In genomic region chr8:105306146-105306691, GRCm38 (mm10) we compare ENCODE assay signal across 8 mouse cellular contexts. TPM values are rescaled to one million over a fixed set of nuclear protein-coding genes. Genes with fewer than 3 reads are reported as not detected.
A peak's percentile ranks its signal among the peaks of the same experiment; 100 is the strongest.
DNase-seq lines count a peak whose midpoint lies in the region; ATAC-seq and TF ChIP-seq lines count a peak whose summit lies in the region.

No protein-coding gene starts in this region.

- H3K4me2 ChIP-seq in forebrain, postnatal 0 days (ENCODE audit: low read depth), result peak overlapping the region; percentile 26; the same call in 1 of the 2 replicates
- peak overlapping the region; percentile 52 for H3K4me2 ChIP-seq in liver, embryonic 14.5 days (ENCODE audit: low read depth)

- H3K27me3 ChIP-seq in heart, embryonic 10.5 days (ENCODE audit: insufficient read depth, poor library complexity, severe bottlenecking), result no peaks in the 10 kb centered on the region
- no peaks in the 10 kb centered on the region for H3K27me3 ChIP-seq in ES-Bruce4 (ENCODE audit: control insufficient read depth, insufficient read depth, low read length, poor library complexity, severe bottlenecking)
- H3K27me3 ChIP-seq in forebrain, postnatal 0 days (ENCODE audit: insufficient read depth, low read length), result no peaks in the 10 kb centered on the region
- no peaks in the 10 kb centered on the region for H3K27me3 ChIP-seq in liver, embryonic 14.5 days (ENCODE audit: control insufficient read depth, insufficient read depth, low read length)

- peak overlapping the region; percentile 61 for H3K4me3 ChIP-seq in heart, embryonic 10.5 days
- H3K4me3 ChIP-seq in ES-Bruce4 (ENCODE audit: low read depth, low read length), result peak overlapping the region; percentile 78
- H3K4me3 ChIP-seq in forebrain, postnatal 0 days (ENCODE audit: low read depth, low read length), result no peak overlapping the region
- peak overlapping the region in 1 of 2 experiments; percentile 39; a peak in 1 of 4 replicates for H3K4me3 ChIP-seq in liver, embryonic 14.5 days (ENCODE audit: insufficient read depth in 1 of 2, low read depth in 2 of 2, low read length in 2 of 2)

- H3K4me1 ChIP-seq in heart, embryonic 10.5 days, result peaks cover 42% of the 10 kb centered on the region
- H3K4me1 ChIP-seq in ES-Bruce4 (ENCODE audit: control insufficient read depth, insufficient read depth, low read length), result peaks cover 3% of the 10 kb centered on the region
- H3K4me1 ChIP-seq in forebrain, postnatal 0 days (ENCODE audit: insufficient read depth), result peaks cover 4% of the 10 kb centered on the region; the same call in 1 of the 2 replicates
- H3K4me1 ChIP-seq in liver, embryonic 14.5 days (replicated peaks; ENCODE audit: control insufficient read depth in 2 of 2, insufficient read depth in 2 of 2, low read length in 1 of 2), result peaks cover 20 to 41% of the 10 kb centered on the region in 2 experiments

- no peak for DNase-seq in heart, embryonic 10.5 days (ENCODE audit: low spot score)
- no peak for DNase-seq in heart, adult 18-20 months
- no peak for DNase-seq in forebrain, postnatal 0 days
- no peak for DNase-seq in liver, embryonic 14.5 days (ENCODE audit: low read depth in 3 of 3, low spot score in 3 of 3)
- no peak for DNase-seq in B cell, adult 2 months
- DNase-seq in layer of hippocampus, adult 9-10 months (ENCODE audit: low spot score), result no peak
- DNase-seq in urinary bladder, postnatal 10 days (ENCODE audit: low spot score), result no peak

- H3K36me3 ChIP-seq in heart, embryonic 10.5 days, result peaks cover 78% of the 10 kb centered on the region
- H3K36me3 ChIP-seq in ES-Bruce4 (ENCODE audit: control insufficient read depth, insufficient read depth, low read length, poor library complexity, severe bottlenecking), result peaks cover 36% of the 10 kb centered on the region
- H3K36me3 ChIP-seq in forebrain, postnatal 0 days (ENCODE audit: insufficient read depth), result peaks cover 70% of the 10 kb centered on the region
- H3K36me3 ChIP-seq in liver, embryonic 14.5 days (replicated peaks; ENCODE audit: control insufficient read depth, insufficient read depth, low read depth), result peaks cover 75% of the 10 kb centered on the region

- peak overlapping the region; percentile 88 for H3K27ac ChIP-seq in heart, embryonic 10.5 days
- peak overlapping the region; percentile 49 for H3K27ac ChIP-seq in ES-Bruce4 (ENCODE audit: insufficient read depth, low read length)
- no peak overlapping the region for H3K27ac ChIP-seq in forebrain, postnatal 0 days (ENCODE audit: low read depth, low read length)
- peak overlapping the region; percentile 35 for H3K27ac ChIP-seq in liver, embryonic 14.5 days

- TF ChIP-seq CTCF in ES-Bruce4 (IDR thresholded peaks at IDR 0.05; ENCODE audit: low read depth, low read length), result no peak
- TF ChIP-seq CTCF in forebrain, postnatal 0 days (IDR thresholded peaks at IDR 0.05; ENCODE audit: low read depth), result no peak
- TF ChIP-seq CTCF in liver, embryonic 14.5 days (IDR thresholded peaks at IDR 0.05; ENCODE audit: low read depth), result peak; percentile 13; the same call in 1 of the 2 replicates

- ATAC-seq in forebrain, postnatal 0 days, result peak; percentile 51
- no peak for ATAC-seq in liver, embryonic 14.5 days (ENCODE audit: insufficient read depth)

- peak overlapping the region; percentile 62 for H3K9ac ChIP-seq in ES-Bruce4 (ENCODE audit: low read depth, poor library complexity, severe bottlenecking)
- peak overlapping the region; percentile 10; the same call in 1 of the 2 replicates for H3K9ac ChIP-seq in forebrain, postnatal 0 days
- H3K9ac ChIP-seq in liver, embryonic 14.5 days (replicated peaks), result no peak overlapping the region

- TF ChIP-seq POLR2A in ES-Bruce4 (IDR thresholded peaks at IDR 0.05; ENCODE audit: insufficient read depth, low read length), result no peak

- 48% methylated on average over 5 of the region's 5 CpGs for WGBS in heart, embryonic 10.5 days
- WGBS in forebrain, postnatal 0 days, result 66% methylated on average over 5 of the region's 5 CpGs
- 67% methylated on average over 5 of the region's 5 CpGs for WGBS in liver, embryonic 14.5 days (ENCODE audit: insufficient replicate concordance)

- no peak for TF ChIP-seq EP300 in ES-Bruce4 (IDR thresholded peaks at IDR 0.05; ENCODE audit: insufficient read depth, low read depth, low read length)
- no peak for TF ChIP-seq EP300 in liver, embryonic 14.5 days (IDR thresholded peaks at IDR 0.05; ENCODE audit: low read depth)

- no peaks in the 10 kb centered on the region for H3K9me3 ChIP-seq in heart, embryonic 10.5 days
- H3K9me3 ChIP-seq in ES-Bruce4 (replicated peaks; ENCODE audit: control insufficient read depth, insufficient read depth, low read length, poor library complexity, severe bottlenecking), result no peaks in the 10 kb centered on the region
- H3K9me3 ChIP-seq in forebrain, postnatal 0 days (ENCODE audit: low read length), result no peaks in the 10 kb centered on the region
- no peaks in the 10 kb centered on the region for H3K9me3 ChIP-seq in liver, embryonic 14.5 days (ENCODE audit: control insufficient read depth, low read length)

RNA-seq across cellular contexts. Expression of gene Elmo3, which starts 0.8 kb away (rescaled TPM):
- polyA plus RNA-seq in heart, embryonic 10.5 days (2016; fragmentation: Nextera tagmentation; extraction: Ambion mirVana), result 3.9 and 4.4 TPM in 2 replicates
- total RNA-seq in heart, adult 18-20 months (2021), result 1 to 10 TPM in 1 of 2 experiments, under 1 TPM in 1; 0.60 to 1.6 TPM
- 13.7 and 15.6 TPM in 2 replicates for polyA plus RNA-seq in ES-Bruce4 (2011; ENCODE audit: insufficient read depth, insufficient read length, low read depth, missing spikeins)
- 0.86 and 0.92 TPM in 2 replicates for total RNA-seq in forebrain, postnatal 0 days (2014; rRNA removed)
- 0.54 and 1.1 TPM in 2 replicates for polyA plus RNA-seq in forebrain, postnatal 0 days (2015; fragmentation: Nextera tagmentation; extraction: Ambion mirVana)
- 3.6 and 4.2 TPM in 2 replicates for polyA plus RNA-seq in liver, embryonic 14.5 days (2012; rRNA removed)
- 2.5 and 2.8 TPM in 2 replicates for polyA plus RNA-seq in liver, embryonic 14.5 days (2014; fragmentation: Nextera tagmentation; extraction: Ambion mirVana)

RNA-seq across cellular contexts. Expression of gene E2f4, which starts 8.8 kb away (rescaled TPM):
- 91.4 and 114 TPM in 2 replicates for polyA plus RNA-seq in heart, embryonic 10.5 days (2016; fragmentation: Nextera tagmentation; extraction: Ambion mirVana)
- 10 to 100 TPM; 21.6 TPM for total RNA-seq in heart, adult 18-20 months (2021)
- 104 and 109 TPM in 2 replicates for polyA plus RNA-seq in ES-Bruce4 (2011; ENCODE audit: insufficient read depth, insufficient read length, low read depth, missing spikeins)
- total RNA-seq in forebrain, postnatal 0 days (2014; rRNA removed), result 26.2 and 36.7 TPM in 2 replicates
- 30.6 and 31.6 TPM in 2 replicates for polyA plus RNA-seq in forebrain, postnatal 0 days (2015; fragmentation: Nextera tagmentation; extraction: Ambion mirVana)
- polyA plus RNA-seq in liver, embryonic 14.5 days (2012; rRNA removed), result 275 and 297 TPM in 2 replicates
- 206 and 227 TPM in 2 replicates for polyA plus RNA-seq in liver, embryonic 14.5 days (2014; fragmentation: Nextera tagmentation; extraction: Ambion mirVana)

RNA-seq across cellular contexts. Expression of gene Exoc3l, which starts 10.3 kb away (rescaled TPM):
- polyA plus RNA-seq in heart, embryonic 10.5 days (2016; fragmentation: Nextera tagmentation; extraction: Ambion mirVana), result 16.7 and 18.9 TPM in 2 replicates
- total RNA-seq in heart, adult 18-20 months (2021), result 1 to 10 TPM; 2.9 to 3.0 TPM
- polyA plus RNA-seq in ES-Bruce4 (2011; ENCODE audit: insufficient read depth, insufficient read length, low read depth, missing spikeins), result 2.3 and 3.7 TPM in 2 replicates
- total RNA-seq in forebrain, postnatal 0 days (2014; rRNA removed), result 1.8 and 2.7 TPM in 2 replicates
- 7.0 and 7.5 TPM in 2 replicates for polyA plus RNA-seq in forebrain, postnatal 0 days (2015; fragmentation: Nextera tagmentation; extraction: Ambion mirVana)
- polyA plus RNA-seq in liver, embryonic 14.5 days (2012; rRNA removed), result 6.2 and 6.5 TPM in 2 replicates
- 4.5 and 4.7 TPM in 2 replicates for polyA plus RNA-seq in liver, embryonic 14.5 days (2014; fragmentation: Nextera tagmentation; extraction: Ambion mirVana)

RNA-seq across cellular contexts. Expression of gene 4931428F04Rik, which starts 16.6 kb away (rescaled TPM):
- 7.4 and 8.6 TPM in 2 replicates for polyA plus RNA-seq in heart, embryonic 10.5 days (2016; fragmentation: Nextera tagmentation; extraction: Ambion mirVana)
- 1 to 10 TPM; 1.1 to 1.6 TPM for total RNA-seq in heart, adult 18-20 months (2021)
- polyA plus RNA-seq in ES-Bruce4 (2011; ENCODE audit: insufficient read depth, insufficient read length, low read depth, missing spikeins), result 8.2 and 9.4 TPM in 2 replicates
- 54.2 and 70.9 TPM in 2 replicates for total RNA-seq in forebrain, postnatal 0 days (2014; rRNA removed)
- polyA plus RNA-seq in forebrain, postnatal 0 days (2015; fragmentation: Nextera tagmentation; extraction: Ambion mirVana), result 124 and 146 TPM in 2 replicates
- polyA plus RNA-seq in liver, embryonic 14.5 days (2012; rRNA removed), result 1.3 and 1.6 TPM in 2 replicates
- 0.48 and 0.62 TPM in 2 replicates for polyA plus RNA-seq in liver, embryonic 14.5 days (2014; fragmentation: Nextera tagmentation; extraction: Ambion mirVana)

RNA-seq across cellular contexts. Expression of gene Lrrc29, which starts 19.9 kb away (rescaled TPM):
- 1.5 and 1.9 TPM in 2 replicates for polyA plus RNA-seq in heart, embryonic 10.5 days (2016; fragmentation: Nextera tagmentation; extraction: Ambion mirVana)
- total RNA-seq in heart, adult 18-20 months (2021), result under 1 TPM; 0.59 to 0.60 TPM
- polyA plus RNA-seq in ES-Bruce4 (2011; ENCODE audit: insufficient read depth, insufficient read length, low read depth, missing spikeins), result 1.5 and 1.9 TPM in 2 replicates
- 1.6 and 3.0 TPM in 2 replicates for total RNA-seq in forebrain, postnatal 0 days (2014; rRNA removed)
- 1.8 and 2.1 TPM in 2 replicates for polyA plus RNA-seq in forebrain, postnatal 0 days (2015; fragmentation: Nextera tagmentation; extraction: Ambion mirVana)
- polyA plus RNA-seq in liver, embryonic 14.5 days (2012; rRNA removed), result 10.4 and 12.1 TPM in 2 replicates
- polyA plus RNA-seq in liver, embryonic 14.5 days (2014; fragmentation: Nextera tagmentation; extraction: Ambion mirVana), result 9.1 and 11.4 TPM in 2 replicates
